Mouse (Mus musculus): ENCODE results near the gene Nfkbil1. TPM values are rescaled to one million over a fixed set of nuclear protein-coding genes. Genes with fewer than 3 reads are reported as not detected.

Gene Nfkbil1
- total and polyA plus RNA-seq, 2 experiments: 7.6 to 8.6 TPM

DNA sequence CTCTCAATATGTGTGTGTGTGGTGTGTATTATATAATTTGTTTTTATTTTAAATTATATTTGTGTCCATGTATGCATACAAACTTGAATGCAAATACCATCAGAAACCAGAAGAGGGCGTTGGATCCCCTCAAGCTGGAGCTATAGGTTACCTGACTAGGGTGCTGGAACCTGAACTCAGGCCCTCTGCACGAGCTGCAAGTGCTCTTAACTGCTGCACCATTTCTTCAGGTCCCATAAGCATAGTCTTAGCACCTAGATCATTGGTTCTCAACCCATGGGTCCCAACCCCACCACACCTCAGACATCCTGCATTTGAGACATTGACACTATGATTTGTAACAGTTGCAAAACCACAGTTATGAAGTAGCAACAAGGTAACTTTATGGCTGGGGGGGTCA, 43.9 kb downstream of the Nfkbil1 start:
- Histone ChIP-seq H3K27me3 (ENCODE audit: control insufficient read depth, insufficient read depth, low read length) (peaks cover 8% of the 10 kb centered on the region; the same call in 1 of the 2 replicates), H3K4me1 (ENCODE audit: control insufficient read depth, insufficient read depth, low read length) (peaks cover 3% of the 10 kb centered on the region; the same call in 1 of the 2 replicates), H3K79me2 (ENCODE audit: control insufficient read depth, insufficient read depth, low read length) (no peaks in the 10 kb centered on the region), H3K9ac (ENCODE audit: low read depth, low read length) (no peak overlapping the region), H3K36me3 (ENCODE audit: control insufficient read depth, insufficient read depth, low read length) (no peaks in the 10 kb centered on the region), H3K4me3 (ENCODE audit: insufficient read depth, low read depth, low read length) (no peak overlapping the region), H3K27ac (replicated peaks; ENCODE audit: insufficient read depth, low read depth, low read length) (no peak overlapping the region)
- DNase-seq (ENCODE audit: extremely low read depth, low read depth, low spot score): no peak
- 75% methylated on average over 2 of the region's 2 CpGs for WGBS
- TF ChIP-seq CTCF (IDR thresholded peaks at IDR 0.05; ENCODE audit: low read depth, low read length) (no peak), POLR2A (IDR thresholded peaks at IDR 0.05; ENCODE audit: extremely low read depth, insufficient read depth, low read length) (no peak)

DNA sequence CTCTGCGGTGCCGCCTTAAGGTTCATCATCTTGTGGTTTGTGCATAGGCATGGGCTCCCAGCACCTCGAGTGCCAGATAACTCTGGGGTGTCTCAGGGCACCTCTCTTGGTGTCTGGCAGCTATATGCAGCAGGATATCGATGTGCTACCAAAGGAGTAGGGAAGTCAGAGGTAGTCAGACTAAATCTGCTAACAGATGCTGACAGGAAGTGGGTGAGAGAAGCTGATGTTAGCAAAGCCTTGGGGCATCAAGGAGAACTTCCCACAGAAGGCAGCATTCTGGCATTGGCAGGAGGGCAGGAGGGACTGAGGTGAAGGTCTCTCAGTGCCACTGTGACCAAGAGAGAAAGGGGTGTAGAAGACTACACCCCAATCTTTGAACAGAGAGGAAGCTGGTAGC, 45.5 kb downstream of the Nfkbil1 start:
- Histone ChIP-seq H3K27me3 (ENCODE audit: control insufficient read depth, insufficient read depth, low read length) (0 out of 2 replicates have a peak, but pooled peaks cover 3% of the 10 kb centered on the region), H3K4me1 (ENCODE audit: control insufficient read depth, insufficient read depth, low read length) (no peaks in the 10 kb centered on the region), H3K9ac (ENCODE audit: low read depth, low read length) (no peak overlapping the region), H3K27ac (replicated peaks; ENCODE audit: insufficient read depth, low read depth, low read length) (0 out of 2 replicates have a peak overlapping the region, but pooled peaks have one; percentile 2), H3K4me3 (ENCODE audit: insufficient read depth, low read depth, low read length) (no peak overlapping the region), H3K79me2 (ENCODE audit: control insufficient read depth, insufficient read depth, low read length) (no peaks in the 10 kb centered on the region), H3K36me3 (ENCODE audit: control insufficient read depth, insufficient read depth, low read length) (no peaks in the 10 kb centered on the region)
- WGBS: 69% methylated on average over 4 of the region's 4 CpGs
- DNase-seq (ENCODE audit: extremely low read depth, low read depth, low spot score): no peak
- TF ChIP-seq POLR2A (IDR thresholded peaks at IDR 0.05; ENCODE audit: extremely low read depth, insufficient read depth, low read length): no peak
- no peak for TF ChIP-seq CTCF (IDR thresholded peaks at IDR 0.05; ENCODE audit: low read depth, low read length)

DNA sequence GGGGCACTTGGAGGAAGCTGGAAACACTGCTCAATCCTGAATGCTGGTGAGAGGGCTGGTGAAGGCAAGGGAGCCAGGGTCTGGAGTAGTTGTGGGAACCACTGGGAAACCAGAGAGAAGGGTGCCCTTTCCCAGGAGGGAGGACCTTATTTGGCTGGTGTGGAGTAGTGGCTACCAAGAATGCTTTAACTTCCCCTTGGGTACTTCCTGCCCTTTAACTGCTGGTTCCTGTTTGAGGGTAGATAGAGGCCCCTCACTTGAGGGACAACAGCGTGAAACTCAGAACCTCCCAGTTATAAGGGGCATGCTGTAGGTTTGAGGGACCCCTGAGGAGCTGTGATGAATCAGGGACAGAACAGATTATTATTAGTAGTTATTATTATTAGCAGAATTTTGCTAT, 46.4 kb downstream of the Nfkbil1 start:
- H3K27me3 ChIP-seq (ENCODE audit: control insufficient read depth, insufficient read depth, low read length): no peaks in the 10 kb centered on the region
- H3K9ac ChIP-seq (ENCODE audit: low read depth, low read length): no peak overlapping the region
- no peaks in the 10 kb centered on the region for H3K36me3 ChIP-seq (ENCODE audit: control insufficient read depth, insufficient read depth, low read length)
- TF ChIP-seq POLR2A (IDR thresholded peaks at IDR 0.05; ENCODE audit: extremely low read depth, insufficient read depth, low read length): no peak
- no peak for TF ChIP-seq CTCF (IDR thresholded peaks at IDR 0.05; ENCODE audit: low read depth, low read length)
- no peak overlapping the region for H3K27ac ChIP-seq (replicated peaks; ENCODE audit: insufficient read depth, low read depth, low read length)
- WGBS: 54% methylated on average over 1 of the region's 1 CpGs
- H3K4me1 ChIP-seq (ENCODE audit: control insufficient read depth, insufficient read depth, low read length): no peaks in the 10 kb centered on the region
- DNase-seq (ENCODE audit: extremely low read depth, low read depth, low spot score): no peak
- no peaks in the 10 kb centered on the region for H3K79me2 ChIP-seq (ENCODE audit: control insufficient read depth, insufficient read depth, low read length)
- H3K4me3 ChIP-seq (ENCODE audit: insufficient read depth, low read depth, low read length): no peak overlapping the region

DNA sequence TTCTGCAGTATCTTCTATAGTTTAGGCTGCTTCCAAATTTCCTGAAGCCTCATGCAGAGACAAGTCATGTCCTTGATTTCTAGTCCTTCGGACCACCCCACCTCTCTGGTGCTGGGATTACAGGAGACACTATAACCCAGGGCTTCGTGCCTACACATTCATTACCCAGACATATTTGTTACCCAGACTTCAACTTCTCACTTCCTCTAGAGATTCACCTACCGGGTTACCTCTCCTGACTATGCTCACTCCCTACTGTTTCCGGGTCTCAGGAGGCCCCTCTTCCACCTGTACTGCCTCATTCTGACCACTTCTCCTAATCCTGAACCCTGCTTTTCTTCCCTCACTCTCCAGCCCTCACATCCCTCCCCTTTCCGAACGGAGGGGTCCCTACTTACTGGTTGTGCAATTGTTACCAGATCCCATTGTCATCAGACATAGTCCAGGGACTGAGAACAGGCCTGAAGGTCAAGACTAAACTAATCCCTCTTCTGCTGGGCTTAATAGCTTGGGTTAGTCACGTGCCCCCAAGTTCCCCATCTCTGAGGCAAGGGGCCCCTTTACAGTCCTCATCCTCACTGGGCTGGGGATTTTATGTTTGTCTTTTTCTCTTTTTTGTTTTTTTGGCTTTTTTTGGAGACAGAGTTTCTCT, 47.5 kb downstream of the Nfkbil1 start, which contains the start of gene Lst1:
Gene Lst1, minus strand, starts transcription at position 481 of the 652 bp plus-strand sequence.
- 80% methylated on average over 7 of the region's 7 CpGs for WGBS
- peak within 1 kb of the TSS; percentile 58 for H3K27ac ChIP-seq (replicated peaks; ENCODE audit: insufficient read depth, low read depth, low read length)
- peak within 1 kb of the TSS; percentile 37; the same call in 1 of the 2 replicates for H3K9ac ChIP-seq (ENCODE audit: low read depth, low read length)
- DNase-seq (ENCODE audit: extremely low read depth, low read depth, low spot score): no peak
- H3K4me3 ChIP-seq (ENCODE audit: insufficient read depth, low read depth, low read length): peak within 1 kb of the TSS; percentile 23
- no peaks in the 10 kb centered on the region for H3K36me3 ChIP-seq (ENCODE audit: control insufficient read depth, insufficient read depth, low read length)
- TF ChIP-seq CTCF (IDR thresholded peaks at IDR 0.05; ENCODE audit: low read depth, low read length) (no peak), POLR2A (IDR thresholded peaks at IDR 0.05; ENCODE audit: extremely low read depth, insufficient read depth, low read length) (no peak)
- no peaks in the 10 kb centered on the region for H3K79me2 ChIP-seq (ENCODE audit: control insufficient read depth, insufficient read depth, low read length)
- no peaks in the 10 kb centered on the region for H3K27me3 ChIP-seq (ENCODE audit: control insufficient read depth, insufficient read depth, low read length)
- no peaks in the 10 kb centered on the region for H3K4me1 ChIP-seq (ENCODE audit: control insufficient read depth, insufficient read depth, low read length)

DNA sequence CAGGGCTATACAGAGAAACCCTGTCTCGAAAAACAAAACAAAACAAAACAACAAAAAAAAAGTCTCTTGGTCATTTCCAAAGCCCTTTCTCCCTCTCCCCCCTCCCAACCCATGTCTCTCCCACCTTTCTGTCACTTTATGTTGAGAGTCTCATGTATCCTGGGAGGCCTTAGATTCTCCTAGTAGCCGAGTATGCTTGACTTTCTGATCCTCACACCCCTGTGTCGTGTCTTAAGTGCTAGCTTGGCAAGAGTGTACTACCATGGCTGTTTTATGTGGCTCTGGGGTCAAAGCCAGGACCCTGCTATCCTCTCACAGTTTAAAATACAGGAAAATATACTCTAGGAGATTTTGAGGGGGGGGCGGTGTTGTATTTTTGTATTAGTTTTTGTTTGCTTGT, 48.2 kb downstream of the Nfkbil1 start:
- Histone ChIP-seq H3K27ac (replicated peaks; ENCODE audit: insufficient read depth, low read depth, low read length) (no peak overlapping the region), H3K9ac (ENCODE audit: low read depth, low read length) (no peak overlapping the region), H3K36me3 (ENCODE audit: control insufficient read depth, insufficient read depth, low read length) (no peaks in the 10 kb centered on the region), H3K4me1 (ENCODE audit: control insufficient read depth, insufficient read depth, low read length) (no peaks in the 10 kb centered on the region), H3K27me3 (ENCODE audit: control insufficient read depth, insufficient read depth, low read length) (no peaks in the 10 kb centered on the region), H3K4me3 (ENCODE audit: insufficient read depth, low read depth, low read length) (no peak overlapping the region), H3K79me2 (ENCODE audit: control insufficient read depth, insufficient read depth, low read length) (no peaks in the 10 kb centered on the region)
- WGBS: 74% methylated on average over 4 of the region's 4 CpGs
- TF ChIP-seq CTCF (IDR thresholded peaks at IDR 0.05; ENCODE audit: low read depth, low read length): no peak
- no peak for TF ChIP-seq POLR2A (IDR thresholded peaks at IDR 0.05; ENCODE audit: extremely low read depth, insufficient read depth, low read length)
- no peak for DNase-seq (ENCODE audit: extremely low read depth, low read depth, low spot score)

DNA sequence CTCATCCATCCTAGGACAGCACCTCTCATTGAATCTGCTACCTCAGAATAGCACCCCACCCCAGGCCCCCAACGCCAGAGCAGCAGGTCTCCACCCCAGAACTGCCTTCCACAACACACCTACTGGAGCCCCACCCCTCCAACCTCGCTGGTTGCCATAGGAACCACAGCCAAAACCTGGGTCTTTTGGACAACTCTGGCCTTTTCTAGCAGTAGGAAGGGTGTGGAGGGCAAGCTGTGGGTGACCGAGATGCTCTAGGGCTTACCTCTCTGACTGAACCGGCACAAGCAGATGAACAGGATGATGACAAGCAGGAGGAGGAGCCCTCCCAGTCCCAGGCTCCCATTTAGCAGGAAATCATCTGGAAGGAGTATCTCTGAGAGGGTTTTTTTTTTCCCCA, 48.9 kb downstream of the Nfkbil1 start:
- no peak for DNase-seq (ENCODE audit: extremely low read depth, low read depth, low spot score)
- Histone ChIP-seq H3K27me3 (ENCODE audit: control insufficient read depth, insufficient read depth, low read length) (no peaks in the 10 kb centered on the region), H3K36me3 (ENCODE audit: control insufficient read depth, insufficient read depth, low read length) (no peaks in the 10 kb centered on the region), H3K4me1 (ENCODE audit: control insufficient read depth, insufficient read depth, low read length) (no peaks in the 10 kb centered on the region), H3K79me2 (ENCODE audit: control insufficient read depth, insufficient read depth, low read length) (no peaks in the 10 kb centered on the region), H3K27ac (replicated peaks; ENCODE audit: insufficient read depth, low read depth, low read length) (no peak overlapping the region), H3K4me3 (ENCODE audit: insufficient read depth, low read depth, low read length) (no peak overlapping the region), H3K9ac (ENCODE audit: low read depth, low read length) (no peak overlapping the region)
- 6% methylated on average over 4 of the region's 4 CpGs for WGBS
- TF ChIP-seq POLR2A (IDR thresholded peaks at IDR 0.05; ENCODE audit: extremely low read depth, insufficient read depth, low read length): no peak
- TF ChIP-seq CTCF (IDR thresholded peaks at IDR 0.05; ENCODE audit: low read depth, low read length): no peak

Measured in liver, adult 2 months (tissue).